Mouse (Mus musculus): Measurements from ENCODE around the gene Olfr722.
"Not testable (repeated sequence)": the region's sequence is repeated elsewhere in the genome, so short reads cannot be mapped to it uniquely, and the experiment has no call there.

Gene Olfr722

GRCm38 (mm10) chr14:49901899-49902298, at the start of gene Olfr722:
Gene Olfr722 (minus strand): TSS chr14:49901999.
- DNase-seq, result no peak

- not testable (repeated sequence) for DNase-seq
These were observed 29.9 kb upstream of the Olfr722 start, which contains the start of gene Olfr723 for GRCm38 (mm10) chr14:49931687-49932086. Gene Olfr723 (minus strand): TSS chr14:49931787.

- no peak for DNase-seq
These were observed 41.4 kb downstream of the Olfr722 start for GRCm38 (mm10) chr14:49860387-49860786.

Data from right cerebral cortex, postnatal 4 days (tissue).